Mouse (Mus musculus) thymus, adult 2 months (tissue): Measurements from ENCODE around the gene Wnk2.

Source experiments
- CTCF ChIP-seq: fragments of 200-500 bp; IDR thresholded peaks from 2 replicates; pipeline ENCODE4 v1.5.1; 2012; ENCODE audit warnings: mild to moderate bottlenecking, control low read depth, low read length, moderate library complexity, borderline replicate concordance; ENCODE audit not compliant: control insufficient read depth, poor library complexity, insufficient read depth; ENCODE audit errors: extremely low read depth
- POLR2A ChIP-seq: fragments of 200-500 bp; IDR thresholded peaks from 2 replicates; pipeline ENCODE4 v1.6.1; 2012; ENCODE audit warnings: mild to moderate bottlenecking, low read length, control low read depth, moderate library complexity; ENCODE audit not compliant: control insufficient read depth, poor library complexity, insufficient read depth; ENCODE audit errors: extremely low read depth

DNA sequence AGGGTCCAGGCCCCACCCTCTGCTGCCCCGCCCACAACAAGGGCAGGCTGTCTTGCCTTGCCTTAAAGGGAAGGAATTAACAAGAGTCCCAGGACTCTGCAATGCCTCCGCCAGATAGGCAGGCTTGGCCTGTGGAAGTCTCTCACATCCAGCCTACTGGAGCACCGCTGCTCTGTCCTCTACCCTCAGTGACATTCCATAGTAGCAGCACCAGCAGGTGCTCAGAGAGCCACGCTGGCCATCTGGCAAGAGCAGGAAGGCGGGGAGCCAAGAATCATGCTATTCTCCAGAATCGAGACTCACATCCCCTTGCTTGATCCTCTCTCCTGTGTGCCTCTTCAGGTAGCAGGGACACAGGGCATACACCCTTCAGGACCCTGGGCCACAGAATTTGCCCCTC is 3.4 kb downstream of the Wnk2 start:
- TF ChIP-seq CTCF (no peak), POLR2A (no peak)
